Mouse (Mus musculus): ENCODE measurements around the gene Slc22a19.

GRCm38 (mm10) chr19:7672033-7672432, 39.1 kb downstream of the Slc22a19 start:
- TF ChIP-seq CTCF (IDR thresholded peaks at IDR 0.05; ENCODE audit: low read depth, low read length) (no peak), POLR2A (IDR thresholded peaks at IDR 0.05; ENCODE audit: extremely low read depth, insufficient read depth, low read length) (no peak)
